Mouse (Mus musculus) C2C12 (cell line): ENCODE measurements at regions not wholly inside any gene's neighbourhood (a gene's known extent, or its start where the extent isn't known, plus 50 kb on each side); places are given as distances from the start of the nearest gene placed in this dataset.

ENCODE experiments used
- CTCF ChIP-seq: IDR thresholded peaks from one replicate; pipeline ENCODE4 v1.5.1; 2011; ENCODE audit not compliant: control insufficient read depth, insufficient read depth, insufficient read length
- MYOD1 ChIP-seq: IDR thresholded peaks from one replicate; pipeline ENCODE4 v1.6.1; 2011; ENCODE audit warnings: low read depth; ENCODE audit not compliant: control insufficient read depth, insufficient read length

DNA sequence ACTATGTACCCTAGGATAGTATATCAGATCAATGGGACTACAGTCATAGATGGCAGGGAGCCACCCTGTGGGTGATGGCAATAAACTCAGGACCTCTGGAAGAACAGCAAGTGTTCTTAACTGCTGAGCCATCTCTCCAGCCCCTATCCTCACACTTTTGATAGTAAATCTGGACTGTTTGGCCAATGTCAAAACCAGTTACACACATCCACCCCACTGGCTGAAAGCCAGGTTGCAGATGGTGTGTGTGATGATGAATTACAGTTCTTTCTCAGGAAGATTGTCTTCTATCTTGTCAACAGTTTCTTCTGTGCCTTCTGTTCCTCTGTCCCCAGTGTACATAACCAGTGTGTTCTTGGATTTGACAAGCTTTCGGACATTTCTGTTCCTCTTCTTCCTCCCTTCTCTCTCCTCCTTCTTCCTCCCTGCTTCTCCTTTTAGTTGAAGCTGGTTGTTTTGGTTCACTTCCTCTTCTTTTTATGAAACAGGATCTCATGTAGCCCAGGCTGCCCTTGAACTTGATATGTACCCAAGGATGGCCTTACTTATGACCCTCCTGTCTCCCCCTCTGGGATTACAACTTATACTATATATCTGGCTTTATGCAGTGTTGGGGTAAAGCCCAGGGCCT lies 143.3 kb upstream of the Eif4g2 start:
- TF ChIP-seq CTCF = no peak
- no peak for TF ChIP-seq MYOD1
